Mouse (Mus musculus): Measurements from ENCODE around the gene Nop14. TPM values are rescaled to one million over a fixed set of nuclear protein-coding genes. Genes with fewer than 3 reads are reported as not detected.
"Not testable (repeated sequence)": the region's sequence is repeated elsewhere in the genome, so short reads cannot be mapped to it uniquely, and the experiment has no call there.

Nop14 gene
- polyA plus RNA-seq, 1 experiment: 25.1 TPM

DNA sequence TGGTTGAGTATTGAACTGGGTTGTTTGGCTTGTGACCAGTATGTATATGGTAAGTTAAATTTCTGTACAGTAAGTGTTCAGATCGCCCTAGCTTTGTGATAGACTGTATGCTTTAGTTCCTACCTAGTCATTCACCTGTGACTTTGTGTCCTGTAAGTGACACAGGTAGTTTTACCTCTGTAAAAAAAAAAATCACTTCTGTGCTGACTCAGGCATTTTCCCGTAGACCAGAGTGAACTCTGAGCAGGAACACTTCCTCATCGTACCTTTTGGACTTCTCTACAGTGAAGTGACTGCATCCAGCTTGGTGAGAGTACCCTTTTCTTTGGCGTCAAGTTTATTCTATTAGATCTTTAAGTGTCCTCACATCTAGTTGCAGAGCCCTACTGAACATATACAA lies 50.0 kb downstream of the Nop14 start:
- TF ChIP-seq CTCF (IDR thresholded peaks at IDR 0.05; ENCODE audit: borderline replicate concordance, extremely low read depth, insufficient read depth, insufficient read length): no peak
- DNase-seq (ENCODE audit: low read depth): no peak

DNA sequence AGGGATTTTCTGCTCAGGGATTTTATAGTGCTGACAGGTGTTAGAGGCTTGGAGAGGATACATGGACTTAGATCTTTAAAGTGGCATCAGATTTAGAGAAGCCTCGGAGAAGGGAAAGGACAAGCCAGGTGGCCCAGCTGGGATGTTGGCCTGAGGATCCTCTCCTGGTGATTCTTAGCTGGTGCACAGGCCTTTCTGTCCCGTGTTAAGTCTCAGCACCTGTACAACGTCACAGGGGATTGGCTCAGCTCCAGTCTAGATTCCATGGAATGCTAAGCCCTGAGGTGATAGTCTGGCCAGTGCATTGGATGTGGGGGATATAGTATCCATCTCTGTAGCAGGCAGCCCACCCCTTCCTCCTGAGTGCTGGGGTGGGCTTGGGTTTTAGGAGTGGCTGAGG lies 51.7 kb downstream of the Nop14 start:
- TF ChIP-seq POLR2A (IDR thresholded peaks at IDR 0.05; ENCODE audit: borderline replicate concordance, extremely low read depth, insufficient read depth, insufficient read length, poor library complexity, severe bottlenecking) (no peak), CTCF (IDR thresholded peaks at IDR 0.05; ENCODE audit: borderline replicate concordance, extremely low read depth, insufficient read depth, insufficient read length) (no peak)
- DNase-seq (ENCODE audit: low read depth): no peak

DNA sequence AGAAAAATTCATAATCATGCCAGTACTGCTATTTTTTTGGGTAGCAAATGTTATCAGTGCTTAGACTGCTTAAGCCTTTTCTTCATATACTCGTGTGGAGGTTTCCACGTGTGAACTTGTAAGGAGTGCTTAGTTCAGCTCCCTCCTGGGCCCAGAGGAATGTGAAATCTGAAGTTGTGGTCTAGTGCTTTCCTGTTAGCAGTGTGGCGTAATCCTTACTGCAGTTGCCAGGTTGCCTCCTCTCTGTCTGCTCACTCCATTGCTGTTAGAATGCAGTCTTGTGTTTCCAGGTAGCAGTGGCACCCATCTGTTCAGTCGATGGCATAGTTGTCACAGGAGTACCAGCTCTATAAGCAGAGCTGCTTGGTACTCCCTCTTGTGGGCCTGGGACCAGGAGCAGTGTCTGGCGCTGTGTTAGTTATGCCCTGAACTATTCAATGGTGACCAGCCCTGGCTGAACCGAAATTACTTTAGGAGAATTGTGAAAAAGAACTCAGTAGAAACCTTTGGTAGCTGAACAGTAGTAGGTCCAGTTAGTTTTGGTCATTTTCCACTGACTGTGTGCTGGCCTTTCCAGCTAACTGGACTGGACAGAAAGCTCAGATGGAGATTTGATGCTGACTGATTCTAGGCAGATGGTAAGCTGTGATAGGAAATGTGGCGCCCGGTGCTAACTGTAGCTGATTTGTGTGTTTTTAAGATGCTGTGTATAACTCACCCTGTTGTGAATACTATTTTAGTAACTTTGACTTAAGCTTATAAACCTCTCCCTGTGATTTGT lies 52.7 kb downstream of the Nop14 start:
- no peak for DNase-seq (ENCODE audit: low read depth)
- TF ChIP-seq POLR2A (IDR thresholded peaks at IDR 0.05; ENCODE audit: borderline replicate concordance, extremely low read depth, insufficient read depth, insufficient read length, poor library complexity, severe bottlenecking): no peak
- TF ChIP-seq CTCF (IDR thresholded peaks at IDR 0.05; ENCODE audit: borderline replicate concordance, extremely low read depth, insufficient read depth, insufficient read length): no peak

DNA sequence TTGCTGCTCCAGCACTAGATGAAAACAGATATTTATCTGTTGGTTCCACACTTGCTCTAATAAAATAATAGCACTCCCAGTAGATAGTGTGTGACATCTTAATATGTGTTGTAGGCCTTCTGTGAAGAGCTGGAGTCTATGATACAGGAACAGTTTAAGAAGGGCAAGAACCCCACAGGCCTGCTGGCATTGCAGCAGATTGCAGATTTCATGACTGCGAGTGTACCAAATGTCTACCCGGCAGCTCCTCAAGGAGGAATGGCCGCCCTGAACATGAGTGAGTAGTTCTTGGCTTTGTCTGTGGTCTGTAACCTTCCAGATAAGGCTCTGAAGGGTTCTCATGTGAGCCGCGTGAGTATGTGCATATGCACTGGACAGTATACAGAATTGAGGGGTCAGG lies 55.4 kb downstream of the Nop14 start:
- TF ChIP-seq CTCF (IDR thresholded peaks at IDR 0.05; ENCODE audit: borderline replicate concordance, extremely low read depth, insufficient read depth, insufficient read length) (no peak), POLR2A (IDR thresholded peaks at IDR 0.05; ENCODE audit: borderline replicate concordance, extremely low read depth, insufficient read depth, insufficient read length, poor library complexity, severe bottlenecking) (no peak)
- DNase-seq (ENCODE audit: low read depth): no peak

DNA sequence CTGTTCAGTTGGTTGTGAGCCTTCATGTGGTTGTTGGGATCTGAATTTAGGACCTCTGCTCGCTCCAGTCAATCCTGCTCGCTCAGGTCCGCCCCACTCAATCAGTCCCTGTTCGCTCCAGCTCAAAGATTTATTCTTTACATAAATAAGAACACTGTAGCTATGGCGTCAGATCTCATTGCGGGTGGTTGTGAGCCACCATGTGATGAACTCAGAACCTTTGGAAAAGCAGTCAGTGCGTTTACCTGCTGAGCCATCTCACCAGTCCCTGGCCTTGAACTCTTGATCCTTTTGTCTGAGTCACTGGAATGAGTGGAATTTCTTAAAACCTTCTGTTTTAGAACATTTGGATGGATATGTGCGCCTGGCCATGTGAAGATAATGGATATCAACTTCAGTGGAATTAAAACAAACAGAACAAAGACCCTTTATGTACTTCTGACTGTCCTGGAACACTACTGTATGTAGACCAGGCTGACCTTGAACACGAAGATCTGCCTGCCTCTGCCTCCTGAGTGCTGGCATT lies 66.7 kb downstream of the Nop14 start:
- TF ChIP-seq POLR2A (IDR thresholded peaks at IDR 0.05; ENCODE audit: borderline replicate concordance, extremely low read depth, insufficient read depth, insufficient read length, poor library complexity, severe bottlenecking): no peak
- no peak for TF ChIP-seq CTCF (IDR thresholded peaks at IDR 0.05; ENCODE audit: borderline replicate concordance, extremely low read depth, insufficient read depth, insufficient read length)
- no peak for DNase-seq (ENCODE audit: low read depth)

DNA sequence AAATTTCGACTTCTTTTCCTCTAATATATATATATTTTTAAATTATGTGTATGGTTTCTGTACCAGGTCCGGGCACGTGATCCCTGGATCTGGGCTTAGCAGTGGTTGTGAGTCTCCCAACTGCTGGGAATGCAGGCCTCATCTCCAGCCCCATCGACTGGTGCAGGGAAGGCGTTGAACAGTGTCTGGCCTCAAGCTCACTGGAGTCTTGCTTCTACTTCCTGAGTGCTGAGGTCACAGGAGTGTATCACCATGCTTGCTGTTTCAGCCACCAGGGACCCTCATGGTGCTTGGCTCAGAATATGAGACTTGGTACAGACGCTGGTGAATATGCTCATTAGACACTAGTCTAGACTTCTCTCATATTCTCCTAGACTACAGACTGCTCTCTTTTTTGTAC lies 67.3 kb downstream of the Nop14 start:
- TF ChIP-seq CTCF (IDR thresholded peaks at IDR 0.05; ENCODE audit: borderline replicate concordance, extremely low read depth, insufficient read depth, insufficient read length): no peak
- TF ChIP-seq POLR2A (IDR thresholded peaks at IDR 0.05; ENCODE audit: borderline replicate concordance, extremely low read depth, insufficient read depth, insufficient read length, poor library complexity, severe bottlenecking): no peak
- DNase-seq (ENCODE audit: low read depth): no peak

DNA sequence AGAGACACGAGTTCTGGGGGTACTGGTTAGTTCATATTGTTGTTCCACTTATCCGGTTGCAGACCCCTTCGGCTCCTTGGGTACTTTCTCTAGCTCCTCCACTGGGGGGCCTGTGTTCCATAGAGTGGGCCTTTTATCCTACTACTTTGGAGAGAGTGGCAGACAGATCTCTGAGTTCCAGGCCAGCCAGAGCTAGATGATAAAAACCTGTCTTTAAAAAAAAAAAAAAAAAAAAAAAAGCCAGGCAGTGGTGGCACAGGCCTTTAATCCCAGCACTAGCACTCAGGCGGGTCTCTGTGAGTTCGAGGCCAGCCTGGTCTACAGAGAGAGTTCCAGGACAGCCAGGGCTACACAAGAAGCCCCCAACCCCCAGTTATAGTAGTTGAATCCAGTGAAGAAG lies 67.7 kb downstream of the Nop14 start:
- DNase-seq (ENCODE audit: low read depth): not testable (repeated sequence)

DNA sequence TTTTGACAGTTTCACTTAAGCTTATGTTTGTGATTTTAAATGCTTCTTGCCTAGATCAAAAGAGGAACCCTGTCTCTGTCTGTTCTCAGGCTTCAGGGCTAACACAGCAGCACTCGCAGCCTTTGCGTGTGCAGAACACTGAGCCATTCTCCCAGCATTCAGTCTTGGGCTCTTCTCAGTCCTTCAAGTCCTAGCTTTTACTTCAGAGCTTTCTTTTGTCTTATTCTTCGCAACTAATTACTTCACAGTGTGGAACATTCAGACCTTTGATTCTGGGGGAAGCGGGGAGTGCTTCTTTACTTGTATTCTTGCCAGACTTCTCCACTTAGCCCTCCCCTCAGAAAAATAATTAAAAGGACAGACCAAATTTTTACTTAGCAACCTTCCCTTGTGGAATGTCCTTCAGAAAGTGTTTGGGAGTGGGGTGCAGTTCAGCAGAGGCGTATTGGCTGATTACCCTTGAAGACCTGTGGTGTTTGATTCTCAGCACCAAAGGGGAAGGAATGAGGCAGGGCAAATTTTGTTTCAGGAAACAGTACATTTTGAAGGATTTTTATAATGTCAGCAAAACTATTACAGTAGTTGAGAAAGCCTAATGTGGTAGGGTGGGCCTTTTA lies 68.5 kb downstream of the Nop14 start:
- TF ChIP-seq POLR2A (IDR thresholded peaks at IDR 0.05; ENCODE audit: borderline replicate concordance, extremely low read depth, insufficient read depth, insufficient read length, poor library complexity, severe bottlenecking): no peak
- TF ChIP-seq CTCF (IDR thresholded peaks at IDR 0.05; ENCODE audit: borderline replicate concordance, extremely low read depth, insufficient read depth, insufficient read length): no peak

DNA sequence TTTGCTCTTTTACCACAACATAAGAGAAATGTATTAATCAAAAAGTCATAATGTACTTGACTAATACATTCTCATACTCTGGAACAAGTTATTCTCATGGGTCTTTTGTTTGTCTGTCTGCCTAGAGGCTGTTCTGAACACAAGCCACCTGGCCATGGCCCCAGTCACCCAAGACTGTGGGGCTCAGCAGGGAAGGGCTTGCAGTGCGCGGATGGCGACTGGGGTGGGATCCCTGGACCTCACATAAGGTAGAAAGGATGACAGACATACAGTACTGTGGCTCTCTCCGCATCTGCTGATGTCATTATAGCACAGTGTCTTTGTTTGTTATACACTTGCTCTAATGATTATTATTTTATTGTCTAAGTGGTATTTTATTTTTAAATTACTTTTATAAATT lies 69.2 kb downstream of the Nop14 start:
- TF ChIP-seq CTCF (IDR thresholded peaks at IDR 0.05; ENCODE audit: borderline replicate concordance, extremely low read depth, insufficient read depth, insufficient read length): no peak
- no peak for TF ChIP-seq POLR2A (IDR thresholded peaks at IDR 0.05; ENCODE audit: borderline replicate concordance, extremely low read depth, insufficient read depth, insufficient read length, poor library complexity, severe bottlenecking)
- DNase-seq (ENCODE audit: low read depth): peak; percentile 25

More for the DNA sequence above, 68.5 kb downstream of the Nop14 start:
- peak; percentile 84 for DNase-seq (ENCODE audit: low read depth)

DNA sequence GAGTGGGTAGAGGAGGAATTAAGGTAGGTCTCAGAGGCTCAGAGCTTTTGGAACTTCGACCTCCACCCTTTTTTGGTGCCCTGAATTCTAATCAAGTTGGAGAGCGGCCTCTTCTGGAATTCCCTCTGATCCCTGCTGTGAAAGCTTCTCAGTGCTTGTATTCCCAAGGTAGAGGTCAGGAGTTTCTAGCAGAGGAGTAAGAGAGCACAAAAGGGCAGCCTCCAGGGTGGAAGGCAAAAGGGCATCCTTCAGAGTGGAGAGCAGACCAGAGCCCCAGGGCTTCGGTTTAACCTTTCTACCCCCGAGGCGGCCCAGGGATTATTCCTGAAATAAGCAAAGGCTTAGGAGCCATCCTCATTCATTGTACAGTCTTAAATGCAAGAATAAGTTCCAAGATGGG lies 69.9 kb downstream of the Nop14 start:
- DNase-seq (ENCODE audit: low read depth): no peak
- TF ChIP-seq CTCF (IDR thresholded peaks at IDR 0.05; ENCODE audit: borderline replicate concordance, extremely low read depth, insufficient read depth, insufficient read length): no peak
- no peak for TF ChIP-seq POLR2A (IDR thresholded peaks at IDR 0.05; ENCODE audit: borderline replicate concordance, extremely low read depth, insufficient read depth, insufficient read length, poor library complexity, severe bottlenecking)

Other genes starting within 250 kb of the Nop14 start
- 7.9 and 8.8 TPM in 2 replicates for gene Tnip2, start 146.2 kb downstream of the Nop14 start, polyA plus RNA-seq (2012; rRNA removed)
- gene Sh3bp2, start 134.3 kb downstream of the Nop14 start, polyA plus RNA-seq (2012; rRNA removed): 39.8 and 41.6 TPM in 2 replicates
- gene Add1, start 86.5 kb downstream of the Nop14 start, polyA plus RNA-seq (2012; rRNA removed): 264 and 287 TPM in 2 replicates
- gene Mfsd10, start 22.9 kb downstream of the Nop14 start, polyA plus RNA-seq (2012; rRNA removed): 141 and 266 TPM in 2 replicates
- 1.7 and 2.3 TPM in 2 replicates for gene Grk4, start 231 bp upstream of the Nop14 start, polyA plus RNA-seq (2012; rRNA removed)
- 28.2 and 32.2 TPM in 2 replicates for gene Htt, start 101.6 kb upstream of the Nop14 start, polyA plus RNA-seq (2012; rRNA removed)
- 8.2 and 9.0 TPM in 2 replicates for gene Msantd1, start 247.9 kb upstream of the Nop14 start, polyA plus RNA-seq (2012; rRNA removed)